Mouse (Mus musculus) kidney, embryonic 15.5 days (tissue): ENCODE measurements around the gene Xpnpep1. TPM values are rescaled to one million over a fixed set of nuclear protein-coding genes. Genes with fewer than 3 reads are reported as not detected.

Experiments
- ATAC-seq: fragments of 200-750 bp; cut with Nextera tagmentation; replicated peaks from 2 replicates; pipeline ENCODE4 v1.8.0; 2017; ENCODE audit warnings: moderate TSS enrichment; ENCODE audit not compliant: low FRiP score
- H3K27ac ChIP-seq: fragments of 300-500 bp; sonication (generic); 2 replicates; pipeline ENCODE4 v1.5.1; 2015; ENCODE audit warnings: mild to moderate bottlenecking, inconsistent platforms
- H3K27me3 ChIP-seq: fragments of 300-500 bp; sonication (generic); 2 replicates; pipeline ENCODE4 v1.6.1; 2015; ENCODE audit warnings: inconsistent platforms
- H3K36me3 ChIP-seq: fragments of 300-500 bp; sonication (generic); 2 replicates; pipeline ENCODE4 v1.6.1; 2015; ENCODE audit warnings: inconsistent platforms
- H3K4me1 ChIP-seq: fragments of 300-500 bp; sonication (generic); 2 replicates; pipeline ENCODE4 v1.6.1; 2015; ENCODE audit warnings: inconsistent platforms
- H3K4me2 ChIP-seq: fragments of 300-500 bp; sonication (generic); 2 replicates; pipeline ENCODE4 v1.6.1; 2015; ENCODE audit warnings: moderate library complexity, mild to moderate bottlenecking, inconsistent platforms
- H3K4me3 ChIP-seq: fragments of 300-500 bp; sonication (generic); replicated peaks from 2 replicates; pipeline ENCODE4 v1.5.1; 2015; ENCODE audit warnings: mild to moderate bottlenecking, inconsistent platforms
- H3K9ac ChIP-seq: fragments of 300-500 bp; sonication (generic); 2 replicates; pipeline ENCODE4 v1.6.1; 2015; ENCODE audit warnings: mild to moderate bottlenecking, inconsistent platforms
- H3K9me3 ChIP-seq: fragments of 300-500 bp; sonication (generic); replicated peaks from 2 replicates; pipeline ENCODE4 v1.6.1; 2016; ENCODE audit warnings: inconsistent platforms
- WGBS: fragments of 180-500 bp; shearing (Covaris S2); methylation state at CpG from one replicate; pipeline ENCODE4 v1.1.7; 2015; ENCODE audit warnings: mixed read lengths; 5-methylcytosine and 5-hydroxymethylcytosine counted together
- polyA plus RNA-seq: library from polyadenylated mRNA; unstranded; fragments of >200 nt; fragmentation: Nextera tagmentation; extraction: Ambion mirVana; gene quantifications from 2 replicates; pipeline ENCODE4 v1.2.1, GENCODE M21; 2015

Xpnpep1 gene
- polyA plus RNA-seq, 1 experiment from 2014 or later, result 168 TPM

- H3K9ac ChIP-seq, result no peak overlapping the region
- H3K4me3 ChIP-seq, result no peak overlapping the region
- H3K36me3 ChIP-seq, result peaks cover 53% of the 10 kb centered on the region
- peaks cover 15% of the 10 kb centered on the region for H3K4me1 ChIP-seq
- ATAC-seq, result no peak
- no peak overlapping the region for H3K4me2 ChIP-seq
- H3K27ac ChIP-seq, result no peak overlapping the region
- no peaks in the 10 kb centered on the region for H3K9me3 ChIP-seq
- WGBS, result 75% methylated on average over 12 of the region's 12 CpGs
- no peaks in the 10 kb centered on the region for H3K27me3 ChIP-seq
Measured at GRCm38 (mm10) chr19:53028216-53028615, 11.8 kb downstream of the Xpnpep1 start.

GRCm38 (mm10) chr19:53023189-53023588 is 16.8 kb downstream of the Xpnpep1 start:
- no peak for ATAC-seq
- WGBS, result 78% methylated on average over 10 of the region's 10 CpGs
- Histone ChIP-seq H3K4me3 (no peak overlapping the region), H3K4me1 (peaks cover 13% of the 10 kb centered on the region; the same call in 1 of the 2 replicates), H3K9ac (no peak overlapping the region), H3K27ac (no peak overlapping the region), H3K27me3 (no peaks in the 10 kb centered on the region), H3K36me3 (peaks cover 76% of the 10 kb centered on the region), H3K4me2 (no peak overlapping the region), H3K9me3 (no peaks in the 10 kb centered on the region)

GRCm38 (mm10) chr19:53022037-53022614 is 17.9 kb downstream of the Xpnpep1 start:
- no peak overlapping the region for H3K27ac ChIP-seq
- no peak for ATAC-seq
- 77% methylated on average over 8 of the region's 8 CpGs for WGBS

GRCm38 (mm10) chr19:53021537-53021936 is 18.5 kb downstream of the Xpnpep1 start:
- Histone ChIP-seq H3K4me2 (no peak overlapping the region), H3K9me3 (no peaks in the 10 kb centered on the region), H3K27me3 (no peaks in the 10 kb centered on the region), H3K36me3 (peaks cover 74% of the 10 kb centered on the region), H3K9ac (no peak overlapping the region), H3K4me1 (peaks cover 10% of the 10 kb centered on the region; the same call in 1 of the 2 replicates), H3K4me3 (no peak overlapping the region), H3K27ac (no peak overlapping the region)
- ATAC-seq, result no peak
- WGBS, result 58% methylated on average over 10 of the region's 10 CpGs

More at GRCm38 (mm10) chr19:53022037-53022614, 17.9 kb downstream of the Xpnpep1 start:
- Histone ChIP-seq H3K4me2 (no peak overlapping the region), H3K9me3 (no peaks in the 10 kb centered on the region), H3K27me3 (no peaks in the 10 kb centered on the region), H3K36me3 (peaks cover 79% of the 10 kb centered on the region), H3K9ac (no peak overlapping the region), H3K4me3 (no peak overlapping the region), H3K4me1 (peaks cover 10% of the 10 kb centered on the region; the same call in 1 of the 2 replicates)

- no peak overlapping the region for H3K4me2 ChIP-seq
Measured at GRCm38 (mm10) chr19:53019716-53020463, 20.1 kb downstream of the Xpnpep1 start.

GRCm38 (mm10) chr19:53017954-53018353 is 22.1 kb downstream of the Xpnpep1 start:
- Histone ChIP-seq H3K9me3 (no peaks in the 10 kb centered on the region), H3K9ac (no peak overlapping the region), H3K27me3 (no peaks in the 10 kb centered on the region), H3K27ac (no peak overlapping the region), H3K36me3 (peaks cover 40% of the 10 kb centered on the region), H3K4me1 (peaks cover 24% of the 10 kb centered on the region; the same call in 1 of the 2 replicates), H3K4me3 (no peak overlapping the region), H3K4me2 (no peak overlapping the region)
- no peak for ATAC-seq
- WGBS, result 88% methylated on average over 9 of the region's 9 CpGs

More at GRCm38 (mm10) chr19:53019716-53020463, 20.1 kb downstream of the Xpnpep1 start:
- Histone ChIP-seq H3K36me3 (peaks cover 60% of the 10 kb centered on the region), H3K27ac (no peak overlapping the region), H3K4me1 (peaks cover 19% of the 10 kb centered on the region; the same call in 1 of the 2 replicates), H3K9ac (no peak overlapping the region), H3K27me3 (no peaks in the 10 kb centered on the region), H3K9me3 (no peaks in the 10 kb centered on the region), H3K4me3 (no peak overlapping the region)
- ATAC-seq, result no peak
- 81% methylated on average over 13 of the region's 13 CpGs for WGBS

- no peak for ATAC-seq
- H3K4me3 ChIP-seq, result no peak overlapping the region
- no peaks in the 10 kb centered on the region for H3K9me3 ChIP-seq
- H3K36me3 ChIP-seq, result peaks cover 37% of the 10 kb centered on the region
- no peak overlapping the region for H3K9ac ChIP-seq
- H3K27me3 ChIP-seq, result no peaks in the 10 kb centered on the region
- no peak overlapping the region for H3K4me2 ChIP-seq
- whole genome bisulfite sequencing, result 81% methylated on average over 11 of the region's 11 CpGs
- H3K27ac ChIP-seq, result no peak overlapping the region
- H3K4me1 ChIP-seq, result peaks cover 26% of the 10 kb centered on the region; the same call in 1 of the 2 replicates
Measured at GRCm38 (mm10) chr19:53017248-53017647, 22.8 kb downstream of the Xpnpep1 start.

GRCm38 (mm10) chr19:53014910-53015710 is 24.9 kb downstream of the Xpnpep1 start:
- Histone ChIP-seq H3K4me1 (peaks cover 32% of the 10 kb centered on the region; the same call in 1 of the 2 replicates), H3K4me3 (no peak overlapping the region), H3K4me2 (peak overlapping the region; percentile 25), H3K36me3 (peaks cover 44% of the 10 kb centered on the region), H3K27me3 (no peaks in the 10 kb centered on the region), H3K9me3 (no peaks in the 10 kb centered on the region), H3K9ac (no peak overlapping the region), H3K27ac (peak overlapping the region; percentile 14)
- 54% methylated on average over 21 of the region's 21 CpGs for whole genome bisulfite sequencing
- ATAC-seq, result peak; percentile 52; the same call in 1 of the 2 replicates

GRCm38 (mm10) chr19:53013744-53014143 is 26.3 kb downstream of the Xpnpep1 start:
- ATAC-seq, result no peak
- peaks cover 30% of the 10 kb centered on the region; the same call in 1 of the 2 replicates for H3K4me1 ChIP-seq
- H3K9ac ChIP-seq, result no peak overlapping the region
- H3K27me3 ChIP-seq, result no peaks in the 10 kb centered on the region
- H3K27ac ChIP-seq, result no peak overlapping the region
- no peak overlapping the region for H3K4me3 ChIP-seq
- H3K9me3 ChIP-seq, result no peaks in the 10 kb centered on the region
- H3K4me2 ChIP-seq, result no peak overlapping the region
- peaks cover 47% of the 10 kb centered on the region for H3K36me3 ChIP-seq
- 86% methylated on average over 3 of the region's 3 CpGs for WGBS

- no peak for ATAC-seq
- H3K4me1 ChIP-seq, result peaks cover 34% of the 10 kb centered on the region
- no peak overlapping the region for H3K4me3 ChIP-seq
- H3K4me2 ChIP-seq, result no peak overlapping the region
- no peaks in the 10 kb centered on the region for H3K27me3 ChIP-seq
- no peak overlapping the region for H3K27ac ChIP-seq
- H3K9ac ChIP-seq, result no peak overlapping the region
- H3K36me3 ChIP-seq, result peaks cover 46% of the 10 kb centered on the region
- H3K9me3 ChIP-seq, result no peaks in the 10 kb centered on the region
- WGBS, result 86% methylated on average over 7 of the region's 7 CpGs
Measured at GRCm38 (mm10) chr19:53013341-53013740, 26.7 kb downstream of the Xpnpep1 start.

- WGBS, result 46% methylated on average over 5 of the region's 5 CpGs
- no peak for ATAC-seq
- H3K36me3 ChIP-seq, result peaks cover 58% of the 10 kb centered on the region
- H3K27ac ChIP-seq, result no peak overlapping the region
- no peak overlapping the region for H3K4me2 ChIP-seq
- H3K9me3 ChIP-seq, result no peaks in the 10 kb centered on the region
- no peak overlapping the region for H3K4me3 ChIP-seq
- no peaks in the 10 kb centered on the region for H3K27me3 ChIP-seq
- H3K9ac ChIP-seq, result no peak overlapping the region
- H3K4me1 ChIP-seq, result peaks cover 40% of the 10 kb centered on the region
Measured at GRCm38 (mm10) chr19:53010941-53011340, 29.1 kb downstream of the Xpnpep1 start.

GRCm38 (mm10) chr19:53008921-53009320 is 31.1 kb downstream of the Xpnpep1 start:
- 70% methylated on average over 5 of the region's 5 CpGs for WGBS
- ATAC-seq, result no peak
- Histone ChIP-seq H3K9ac (no peak overlapping the region), H3K27me3 (no peaks in the 10 kb centered on the region), H3K9me3 (no peaks in the 10 kb centered on the region), H3K4me1 (peaks cover 26% of the 10 kb centered on the region), H3K4me2 (no peak overlapping the region), H3K27ac (peak overlapping the region; percentile 32; the same call in 1 of the 2 replicates), H3K36me3 (peaks cover 78% of the 10 kb centered on the region), H3K4me3 (no peak overlapping the region)
